Mouse (Mus musculus) colon, adult 2 months (tissue): ENCODE data around the gene Ptpn11. TPM values are rescaled to one million over a fixed set of nuclear protein-coding genes. Genes with fewer than 3 reads are reported as not detected.

Experiments
- polyA plus RNA-seq: library from polyadenylated mRNA; depleted of rRNA; stranded (reverse); fragments of >200 nt; gene quantifications from 2 replicates; pipeline ENCODE4 v1.2.3, GENCODE M21; 2012; rRNA removed

Gene Ptpn11
- polyA plus RNA-seq, result 21.4 and 24.7 TPM in 2 replicates

GRCm38 (mm10) chr5:121190836-121191583 lies at the start of gene Ptpn11:
Gene Ptpn11 (minus strand): TSS chr5:121191397.

GRCm38 (mm10) chr5:121219980-121220731 lies 29.0 kb upstream of the Ptpn11 start, which contains the start of gene Hectd4:
Gene Hectd4 (plus strand): TSS chr5:121220219.

GRCm38 (mm10) chr5:121204132-121205089 lies 13.2 kb upstream of the Ptpn11 start, which contains the start of gene Rpl6:
Gene Rpl6 (plus strand): TSS chr5:121204481.

Other genes starting within 250 kb of the Ptpn11 start
- gene Rph3a, start 181.3 kb downstream of the Ptpn11 start, polyA plus RNA-seq, result 0.15 and 0.19 TPM in 2 replicates
- 221 and 273 TPM in 2 replicates for gene Rpl6, start 13.1 kb upstream of the Ptpn11 start, polyA plus RNA-seq
- gene Hectd4, start 28.8 kb upstream of the Ptpn11 start, polyA plus RNA-seq, result 19.5 and 22.0 TPM in 2 replicates
- gene Trafd1, start 194.2 kb upstream of the Ptpn11 start, polyA plus RNA-seq, result 46.5 and 59.0 TPM in 2 replicates
- gene Naa25, start 206.5 kb upstream of the Ptpn11 start, polyA plus RNA-seq, result 5.0 and 5.1 TPM in 2 replicates